Mouse (Mus musculus) small intestine, adult 2 months (tissue): ENCODE data around the gene AC109138.7.

Source experiments
- CTCF ChIP-seq: fragments of 200-500 bp; IDR thresholded peaks from 2 replicates; pipeline ENCODE4 v1.5.1; 2012; ENCODE audit warnings: low read depth, mild to moderate bottlenecking, control low read depth, inconsistent platforms, low read length, moderate library complexity, mixed read lengths; ENCODE audit not compliant: insufficient replicate concordance, insufficient read length; ENCODE audit errors: extremely low read depth
- POLR2A ChIP-seq: fragments of 200-500 bp; IDR thresholded peaks from 2 replicates; pipeline ENCODE4 v1.6.1; 2012; ENCODE audit warnings: low read depth, mild to moderate bottlenecking, control low read depth, inconsistent platforms, low read length, moderate library complexity

DNA sequence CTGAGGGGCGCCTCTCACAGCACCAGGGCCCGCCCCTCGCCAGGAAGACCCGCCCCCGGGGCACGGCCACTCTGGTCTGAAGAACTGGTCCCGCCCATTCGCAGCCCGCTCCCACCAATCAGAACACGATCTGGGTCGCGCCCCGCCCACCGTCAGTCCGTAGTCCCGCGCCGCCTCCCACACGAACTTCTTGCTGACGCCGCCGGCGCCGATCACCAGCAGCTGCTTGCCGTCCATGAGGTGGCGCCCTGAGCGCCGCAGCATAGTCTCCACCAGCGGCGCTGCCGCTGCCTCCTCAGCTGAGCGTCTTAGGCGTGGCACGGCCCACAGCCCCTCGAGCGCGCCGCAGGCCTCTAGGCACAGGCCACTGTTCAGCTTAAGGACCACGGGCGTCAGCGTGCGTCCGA lies 44.8 kb upstream of the AC109138.7 start:
- TF ChIP-seq POLR2A (peak; percentile 92), CTCF (peak; percentile 83)
